In genomic region chr6:142992099-142992498, GRCm38 (mm10) we compare ENCODE assay signal across 20 mouse cellular contexts. TPM values are rescaled to one million over a fixed set of nuclear protein-coding genes. Genes with fewer than 3 reads are reported as not detected.
DNase-seq lines count a peak whose midpoint lies in the region; ATAC-seq and TF ChIP-seq lines count a peak whose summit lies in the region.
"Had no signal": no experiment of that assay in that cellular context is flagged by ENCODE, and none has a peak within 500 bp of the region (broad histone marks: within the 10 kb centered on the region; RNA-seq: fewer than 3 reads in every experiment).

No protein-coding gene starts in this region.

- no peak overlapping the region for H3K4me2 ChIP-seq in hindbrain, embryonic 13.5 days
- H3K4me2 ChIP-seq in neural tube, embryonic 14.5 days (ENCODE audit: low read depth, low read length) = no peak overlapping the region
- no peak overlapping the region for H3K4me2 ChIP-seq in neural tube, embryonic 15.5 days
- H3K4me2 ChIP-seq in midbrain, embryonic 13.5 days (replicated peaks) = no peak overlapping the region
- no peak overlapping the region for H3K4me2 ChIP-seq in intestine, postnatal 0 days (replicated peaks; ENCODE audit: low read depth)
- H3K4me2 ChIP-seq: embryonic facial prominence, embryonic 15.5 days; forebrain, embryonic 15.5 days had no signal

- no peak for ATAC-seq in hindbrain, embryonic 13.5 days (ENCODE audit: low FRiP score)
- ATAC-seq in neural tube, embryonic 14.5 days (ENCODE audit: low read depth) = no peak
- ATAC-seq in neural tube, embryonic 15.5 days (ENCODE audit: low FRiP score) = no peak
- peak; percentile 36; the same call in 1 of the 2 replicates for ATAC-seq in midbrain, embryonic 13.5 days
- ATAC-seq in intestine, postnatal 0 days = no peak
- ATAC-seq: forebrain, embryonic 15.5 days; intestine, embryonic 16.5 days had no signal

- WGBS in hindbrain, embryonic 13.5 days = 44% methylated on average over 7 of the region's 7 CpGs
- 64% methylated on average over 7 of the region's 7 CpGs for WGBS in hindbrain, embryonic 10.5 days
- WGBS in neural tube, embryonic 14.5 days = 43% methylated on average over 7 of the region's 7 CpGs
- WGBS in neural tube, embryonic 15.5 days = 35% methylated on average over 7 of the region's 7 CpGs
- 28% methylated on average over 7 of the region's 7 CpGs for WGBS in midbrain, embryonic 13.5 days
- 55% methylated on average over 7 of the region's 7 CpGs for WGBS in intestine, postnatal 0 days

- no peaks in the 10 kb centered on the region for H3K36me3 ChIP-seq in hindbrain, embryonic 13.5 days
- no peaks in the 10 kb centered on the region for H3K36me3 ChIP-seq in hindbrain, embryonic 10.5 days
- no peaks in the 10 kb centered on the region for H3K36me3 ChIP-seq in neural tube, embryonic 14.5 days (ENCODE audit: control insufficient read depth, insufficient read depth, low read length)
- no peaks in the 10 kb centered on the region for H3K36me3 ChIP-seq in neural tube, embryonic 15.5 days
- no peaks in the 10 kb centered on the region for H3K36me3 ChIP-seq in midbrain, embryonic 13.5 days
- no peaks in the 10 kb centered on the region for H3K36me3 ChIP-seq in intestine, postnatal 0 days (ENCODE audit: control insufficient read depth, insufficient read depth)
- H3K36me3 ChIP-seq: embryonic facial prominence, embryonic 15.5 days; forebrain, embryonic 15.5 days had no signal

- H3K9ac ChIP-seq in hindbrain, embryonic 13.5 days = no peak overlapping the region
- no peak overlapping the region for H3K9ac ChIP-seq in neural tube, embryonic 14.5 days (replicated peaks; ENCODE audit: low read depth, low read length)
- H3K9ac ChIP-seq in neural tube, embryonic 15.5 days (replicated peaks) = no peak overlapping the region
- no peak overlapping the region for H3K9ac ChIP-seq in midbrain, embryonic 13.5 days (replicated peaks)
- no peak overlapping the region for H3K9ac ChIP-seq in intestine, postnatal 0 days (ENCODE audit: low read depth, low read length)
- H3K9ac ChIP-seq: embryonic facial prominence, embryonic 15.5 days; forebrain, embryonic 15.5 days had no signal

- no peak for DNase-seq in hindbrain, embryonic 10.5 days (ENCODE audit: low spot score)
- DNase-seq in adrenal gland, postnatal 10 days = no peak
- DNase-seq: adrenal gland, postnatal 14 days; cerebellum, adult 8-10 months; cerebellum, postnatal 36 days; embryo, embryonic 11 days; gastrocnemius, postnatal 10 days; heart, adult 18-20 months; kidney, postnatal 25 days had no signal

- no peaks in the 10 kb centered on the region for H3K9me3 ChIP-seq in hindbrain, embryonic 13.5 days
- H3K9me3 ChIP-seq in hindbrain, embryonic 10.5 days = no peaks in the 10 kb centered on the region
- no peaks in the 10 kb centered on the region for H3K9me3 ChIP-seq in neural tube, embryonic 14.5 days (ENCODE audit: control insufficient read depth, low read length)
- no peaks in the 10 kb centered on the region for H3K9me3 ChIP-seq in neural tube, embryonic 15.5 days (replicated peaks)
- no peaks in the 10 kb centered on the region for H3K9me3 ChIP-seq in midbrain, embryonic 13.5 days
- H3K9me3 ChIP-seq in intestine, postnatal 0 days (ENCODE audit: control insufficient read depth) = no peaks in the 10 kb centered on the region
- H3K9me3 ChIP-seq: embryonic facial prominence, embryonic 15.5 days; forebrain, embryonic 15.5 days had no signal

- H3K27ac ChIP-seq in hindbrain, embryonic 13.5 days = peak overlapping the region; percentile 50; the same call in 1 of the 2 replicates
- H3K27ac ChIP-seq in hindbrain, embryonic 10.5 days = no peak overlapping the region
- H3K27ac ChIP-seq in neural tube, embryonic 14.5 days (ENCODE audit: low read depth, low read length) = peak overlapping the region; percentile 49; the same call in 1 of the 2 replicates
- H3K27ac ChIP-seq in neural tube, embryonic 15.5 days (replicated peaks) = no peak overlapping the region
- H3K27ac ChIP-seq in midbrain, embryonic 13.5 days = peak overlapping the region; percentile 27
- no peak overlapping the region for H3K27ac ChIP-seq in intestine, postnatal 0 days (ENCODE audit: low read depth, low read length)
- H3K27ac ChIP-seq: embryonic facial prominence, embryonic 15.5 days; forebrain, embryonic 15.5 days; layer of hippocampus, adult 2 months; macrophage had no signal

- TF ChIP-seq CTCF in intestine, postnatal 0 days (IDR thresholded peaks at IDR 0.05; ENCODE audit: low read depth) = no peak

- H3K4me1 ChIP-seq in hindbrain, embryonic 13.5 days (replicated peaks) = peaks cover 32% of the 10 kb centered on the region
- H3K4me1 ChIP-seq in hindbrain, embryonic 10.5 days (replicated peaks) = peaks cover 20% of the 10 kb centered on the region
- peaks cover 7% of the 10 kb centered on the region for H3K4me1 ChIP-seq in neural tube, embryonic 14.5 days (ENCODE audit: control insufficient read depth, insufficient read depth, low read length)
- peaks cover 33% of the 10 kb centered on the region for H3K4me1 ChIP-seq in neural tube, embryonic 15.5 days
- peaks cover 39% of the 10 kb centered on the region for H3K4me1 ChIP-seq in midbrain, embryonic 13.5 days (replicated peaks)
- H3K4me1 ChIP-seq in intestine, postnatal 0 days (replicated peaks; ENCODE audit: control insufficient read depth, insufficient read depth, low read length) = no peaks in the 10 kb centered on the region

- H3K27me3 ChIP-seq in hindbrain, embryonic 13.5 days = no peaks in the 10 kb centered on the region
- no peaks in the 10 kb centered on the region; the same call in 1 of the 2 replicates for H3K27me3 ChIP-seq in hindbrain, embryonic 10.5 days (ENCODE audit: insufficient read depth, poor library complexity, severe bottlenecking)
- H3K27me3 ChIP-seq in neural tube, embryonic 14.5 days (ENCODE audit: control insufficient read depth, insufficient read depth, low read length) = no peaks in the 10 kb centered on the region
- no peaks in the 10 kb centered on the region for H3K27me3 ChIP-seq in neural tube, embryonic 15.5 days (replicated peaks)
- no peaks in the 10 kb centered on the region for H3K27me3 ChIP-seq in midbrain, embryonic 13.5 days
- no peaks in the 10 kb centered on the region for H3K27me3 ChIP-seq in intestine, postnatal 0 days (replicated peaks; ENCODE audit: control insufficient read depth, insufficient read depth, low read length)
- H3K27me3 ChIP-seq: embryonic facial prominence, embryonic 15.5 days had no signal

- no peak overlapping the region for H3K4me3 ChIP-seq in hindbrain, embryonic 13.5 days
- H3K4me3 ChIP-seq in hindbrain, embryonic 10.5 days = no peak overlapping the region
- H3K4me3 ChIP-seq in neural tube, embryonic 14.5 days (ENCODE audit: low read depth, low read length) = no peak overlapping the region
- no peak overlapping the region for H3K4me3 ChIP-seq in neural tube, embryonic 15.5 days (replicated peaks)
- H3K4me3 ChIP-seq in midbrain, embryonic 13.5 days (replicated peaks) = no peak overlapping the region
- H3K4me3 ChIP-seq in intestine, postnatal 0 days (ENCODE audit: low read depth, low read length) = no peak overlapping the region
- H3K4me3 ChIP-seq: embryonic facial prominence, embryonic 15.5 days; forebrain, embryonic 15.5 days; layer of hippocampus, adult 2 months had no signal

RNA-seq across cellular contexts. Expression of gene St8sia1, which starts 27.8 kb away (rescaled TPM):
- 7.6 and 7.7 TPM in 2 replicates for polyA plus RNA-seq in hindbrain, embryonic 13.5 days (2015; fragmentation: Nextera tagmentation; extraction: Ambion mirVana)
- polyA plus RNA-seq in hindbrain, embryonic 10.5 days (2016; fragmentation: Nextera tagmentation; extraction: Ambion mirVana) = 3.6 and 5.4 TPM in 2 replicates
- polyA plus RNA-seq in neural tube, embryonic 14.5 days (2014; fragmentation: Nextera tagmentation; extraction: Ambion mirVana) = 8.2 and 9.5 TPM in 2 replicates
- 6.6 and 8.6 TPM in 2 replicates for polyA plus RNA-seq in neural tube, embryonic 15.5 days (2015; fragmentation: Nextera tagmentation; extraction: Ambion mirVana)
- 8.0 and 8.4 TPM in 2 replicates for polyA plus RNA-seq in midbrain, embryonic 13.5 days (2015; fragmentation: Nextera tagmentation; extraction: Ambion mirVana)
- total RNA-seq in adrenal gland, postnatal 10 days (2021) = 1 to 10 TPM; 1.7 to 2.5 TPM
- polyA plus RNA-seq in intestine, postnatal 0 days (2015; fragmentation: Nextera tagmentation; extraction: Ambion mirVana) = 0.17 and 0.34 TPM in 2 replicates
- polyA plus RNA-seq: C2C12 had no signal

Comparison
In these comparisons a context has a peak if more than half of its experiments do, and no peak if none do; other contexts are left out.
1. H3K27ac ChIP-seq: peak in hindbrain, embryonic 13.5 days (single experiment), neural tube, embryonic 14.5 days (single experiment) and midbrain, embryonic 13.5 days (single experiment); none in hindbrain, embryonic 10.5 days (single experiment), neural tube, embryonic 15.5 days (single experiment) and intestine, postnatal 0 days (single experiment).